Mouse (Mus musculus): ENCODE data around the gene Col16a1.

Gene Col16a1

GRCm38 (mm10) chr4:130084331-130084945, 36.8 kb downstream of the Col16a1 start:
- DNase-seq (ENCODE audit: low read depth, low spot score) = no peak

- no peak for DNase-seq (ENCODE audit: low read depth, low spot score)
These were observed 37.7 kb downstream of the Col16a1 start for GRCm38 (mm10) chr4:130085246-130085820.

GRCm38 (mm10) chr4:130087293-130087692, 39.7 kb downstream of the Col16a1 start:
- peak; percentile 74 for DNase-seq (ENCODE audit: low read depth, low spot score)

- no peak for DNase-seq (ENCODE audit: low read depth, low spot score)
These were observed 47.5 kb downstream of the Col16a1 start for GRCm38 (mm10) chr4:130095137-130095536.

GRCm38 (mm10) chr4:130101183-130101582, 53.5 kb downstream of the Col16a1 start:
- DNase-seq (ENCODE audit: low read depth, low spot score) = no peak

- no peak for DNase-seq (ENCODE audit: low read depth, low spot score)
These were observed 54.5 kb downstream of the Col16a1 start, which contains the start of gene Pef1 for GRCm38 (mm10) chr4:130102111-130102651. Gene Pef1, plus strand, starts transcription at chr4:130102558.

- no peak for DNase-seq (ENCODE audit: low read depth, low spot score)
These were observed 56.0 kb downstream of the Col16a1 start for GRCm38 (mm10) chr4:130103632-130104031.

GRCm38 (mm10) chr4:130104584-130104983, 56.9 kb downstream of the Col16a1 start:
- DNase-seq (ENCODE audit: low read depth, low spot score) = no peak

GRCm38 (mm10) chr4:130107065-130107443, 59.4 kb downstream of the Col16a1 start:
- DNase-seq (ENCODE audit: low read depth, low spot score) = peak; percentile 88

GRCm38 (mm10) chr4:130107444-130108131, 59.9 kb downstream of the Col16a1 start:
- peak; percentile 99 for DNase-seq (ENCODE audit: low read depth, low spot score)

GRCm38 (mm10) chr4:130108929-130109328, 61.3 kb downstream of the Col16a1 start:
- no peak for DNase-seq (ENCODE audit: low read depth, low spot score)

- no peak for DNase-seq (ENCODE audit: low read depth, low spot score)
These were observed 62.0 kb downstream of the Col16a1 start for GRCm38 (mm10) chr4:130109666-130110065.

GRCm38 (mm10) chr4:130110091-130110490, 62.5 kb downstream of the Col16a1 start:
- no peak for DNase-seq (ENCODE audit: low read depth, low spot score)

GRCm38 (mm10) chr4:130112299-130112698, 64.7 kb downstream of the Col16a1 start:
- no peak for DNase-seq (ENCODE audit: low read depth, low spot score)

- no peak for DNase-seq (ENCODE audit: low read depth, low spot score)
These were observed 65.1 kb downstream of the Col16a1 start for GRCm38 (mm10) chr4:130112732-130113131.

GRCm38 (mm10) chr4:130120752-130121151, 73.1 kb downstream of the Col16a1 start:
- no peak for DNase-seq (ENCODE audit: low read depth, low spot score)

- DNase-seq (ENCODE audit: low read depth, low spot score) = no peak
These were observed 73.9 kb downstream of the Col16a1 start for GRCm38 (mm10) chr4:130121560-130121959.

- DNase-seq (ENCODE audit: low read depth, low spot score) = no peak
These were observed 75.4 kb downstream of the Col16a1 start for GRCm38 (mm10) chr4:130123020-130123419.

- DNase-seq (ENCODE audit: low read depth, low spot score) = no peak
These were observed 76.5 kb downstream of the Col16a1 start for GRCm38 (mm10) chr4:130124110-130124509.

GRCm38 (mm10) chr4:130125164-130125563, 77.5 kb downstream of the Col16a1 start:
- no peak for DNase-seq (ENCODE audit: low read depth, low spot score)

- DNase-seq (ENCODE audit: low read depth, low spot score) = no peak
These were observed 78.3 kb downstream of the Col16a1 start for GRCm38 (mm10) chr4:130125935-130126334.

- DNase-seq (ENCODE audit: low read depth, low spot score) = no peak
These were observed 81.3 kb downstream of the Col16a1 start for GRCm38 (mm10) chr4:130128907-130129306.

GRCm38 (mm10) chr4:130130082-130130481, 82.4 kb downstream of the Col16a1 start:
- no peak for DNase-seq (ENCODE audit: low read depth, low spot score)

Data from retina, postnatal 7 days (tissue).